Mouse (Mus musculus) megakaryocyte, embryonic 14.5 days (primary cell): ENCODE data around the gene Stac.

Experiments
- FLI1 ChIP-seq: IDR thresholded peaks from 2 replicates; pipeline ENCODE4 v1.6.1; 2012; ENCODE audit warnings: low read length, inconsistent platforms, mixed read lengths
- GATA1 ChIP-seq: IDR thresholded peaks from 3 replicates; pipeline ENCODE4 v1.6.1; 2012; ENCODE audit warnings: mixed read lengths, low read length, inconsistent platforms, borderline replicate concordance

GRCm38 (mm10) chr9:111643369-111643768 lies 46.8 kb downstream of the Stac start:
- TF ChIP-seq GATA1 (no peak), FLI1 (no peak)
